In genomic region chr8:124792186-124792585, GRCm38 (mm10) we compare ENCODE assay signal across 8 mouse cellular contexts. TPM values are rescaled to one million over a fixed set of nuclear protein-coding genes. Genes with fewer than 3 reads are reported as not detected.
DNase-seq lines count a peak whose midpoint lies in the region; ATAC-seq and TF ChIP-seq lines count a peak whose summit lies in the region.

No protein-coding gene starts in this region.

- ATAC-seq in heart, embryonic 13.5 days (ENCODE audit: extremely low read depth, insufficient number of reproducible peaks, low FRiP score, low TSS enrichment), result no peak
- ATAC-seq in intestine, embryonic 14.5 days (replicated peaks; ENCODE audit: low FRiP score, low TSS enrichment, low read depth), result no peak
- no peak for ATAC-seq in liver, embryonic 16.5 days (ENCODE audit: low read depth)
- no peak for ATAC-seq in stomach, embryonic 14.5 days (ENCODE audit: insufficient number of reproducible peaks, insufficient read depth, low FRiP score, low read depth)
- ATAC-seq in inflammation-experienced regulatory T-cells, adult 6 months, result no peak

- intact Hi-C loops in heart, postnatal 36 days (cut with DNase I), result no loop called here

- in situ Hi-C loops in ES-E14 (cut with MboI; ENCODE audit: low sequenced_read_pairs in 2 of 2, unreplicated experiment in 2 of 2), result no loop called here

- peak overlapping the region; percentile 72 for H3K4me3 ChIP-seq in heart, embryonic 13.5 days
- peak overlapping the region; percentile 77 to 89 for H3K4me3 ChIP-seq in ES-E14 (ENCODE audit: insufficient read depth in 1 of 2, low read depth in 1 of 2, low read length in 2 of 2, poor library complexity in 1 of 2, severe bottlenecking in 1 of 2)
- peak overlapping the region; percentile 54 for H3K4me3 ChIP-seq in intestine, embryonic 14.5 days (ENCODE audit: low read depth, low read length)
- H3K4me3 ChIP-seq in liver, embryonic 16.5 days (ENCODE audit: low read depth, low read length), result no peak overlapping the region; the same call in 1 of the 2 replicates
- peak overlapping the region; percentile 59 for H3K4me3 ChIP-seq in stomach, embryonic 14.5 days (ENCODE audit: low read depth, low read length)

- H3K9me3 ChIP-seq in heart, embryonic 13.5 days, result no peaks in the 10 kb centered on the region
- no peaks in the 10 kb centered on the region for H3K9me3 ChIP-seq in ES-E14 (ENCODE audit: control insufficient read depth, insufficient read depth, low read depth, low read length)
- no peaks in the 10 kb centered on the region for H3K9me3 ChIP-seq in intestine, embryonic 14.5 days (ENCODE audit: control insufficient read depth, low read length)
- no peaks in the 10 kb centered on the region for H3K9me3 ChIP-seq in liver, embryonic 16.5 days (replicated peaks; ENCODE audit: control insufficient read depth, low read length)
- H3K9me3 ChIP-seq in stomach, embryonic 14.5 days (ENCODE audit: control insufficient read depth, low read depth, low read length), result no peaks in the 10 kb centered on the region

- H3K9ac ChIP-seq in heart, embryonic 13.5 days, result peak overlapping the region; percentile 75
- H3K9ac ChIP-seq in ES-E14 (ENCODE audit: insufficient read depth, low read depth, low read length, poor library complexity, severe bottlenecking), result peak overlapping the region; percentile 62
- no peak overlapping the region; the same call in 1 of the 2 replicates for H3K9ac ChIP-seq in intestine, embryonic 14.5 days (ENCODE audit: low read length)
- H3K9ac ChIP-seq in liver, embryonic 16.5 days (ENCODE audit: low read depth, low read length), result no peak overlapping the region
- H3K9ac ChIP-seq in stomach, embryonic 14.5 days (replicated peaks; ENCODE audit: low read depth, low read length), result no peak overlapping the region

- no peak for DNase-seq in heart, postnatal 36 days
- peak; percentile 17 for DNase-seq in ES-E14 (ENCODE audit: low read depth, low spot score)
- peak; percentile 57 for DNase-seq in embryo, embryonic 11 days
- DNase-seq in intestine, embryonic 14.5 days (ENCODE audit: low spot score), result peak; percentile 70

- peak overlapping the region; percentile 98 for H3K4me2 ChIP-seq in heart, embryonic 13.5 days
- peak overlapping the region; percentile 99 for H3K4me2 ChIP-seq in intestine, embryonic 14.5 days (ENCODE audit: low read length)
- H3K4me2 ChIP-seq in liver, embryonic 16.5 days (ENCODE audit: low read depth, low read length), result peak overlapping the region; percentile 77
- H3K4me2 ChIP-seq in stomach, embryonic 14.5 days (replicated peaks; ENCODE audit: low read depth, low read length), result peak overlapping the region; percentile 99

- H3K4me1 ChIP-seq in heart, embryonic 13.5 days, result peaks cover 46% of the 10 kb centered on the region
- H3K4me1 ChIP-seq in ES-E14 (ENCODE audit: control insufficient read depth in 2 of 2, insufficient read depth in 2 of 2, low read length in 2 of 2, poor library complexity in 1 of 2), result peaks cover 0 to 3% of the 10 kb centered on the region in 2 experiments; a peak in 1 of 4 replicates
- H3K4me1 ChIP-seq in intestine, embryonic 14.5 days (replicated peaks; ENCODE audit: control insufficient read depth, insufficient read depth, low read length), result peaks cover 17% of the 10 kb centered on the region
- peaks cover 6% of the 10 kb centered on the region for H3K4me1 ChIP-seq in liver, embryonic 16.5 days (ENCODE audit: control insufficient read depth, low read depth, low read length)
- H3K4me1 ChIP-seq in stomach, embryonic 14.5 days (ENCODE audit: control insufficient read depth, insufficient read depth, low read length), result peaks cover 20% of the 10 kb centered on the region

- peaks cover 66% of the 10 kb centered on the region for H3K27me3 ChIP-seq in heart, embryonic 13.5 days (replicated peaks)
- H3K27me3 ChIP-seq in intestine, embryonic 14.5 days (replicated peaks; ENCODE audit: control insufficient read depth, insufficient read depth, low read length), result peaks cover 54% of the 10 kb centered on the region
- peaks cover 57% of the 10 kb centered on the region for H3K27me3 ChIP-seq in liver, embryonic 16.5 days (ENCODE audit: control insufficient read depth, insufficient read depth, low read depth, low read length)
- peaks cover 36% of the 10 kb centered on the region for H3K27me3 ChIP-seq in stomach, embryonic 14.5 days (ENCODE audit: control insufficient read depth, insufficient read depth, low read length)

- 1% methylated on average over 32 of the region's 32 CpGs for WGBS in heart, embryonic 13.5 days
- under 1% methylated on average over 32 of the region's 32 CpGs for WGBS in intestine, embryonic 14.5 days
- 1% methylated on average over 32 of the region's 32 CpGs for WGBS in liver, embryonic 16.5 days (ENCODE audit: insufficient replicate concordance)
- WGBS in stomach, embryonic 14.5 days, result under 1% methylated on average over 32 of the region's 32 CpGs

- peak overlapping the region; percentile 68 for H3K27ac ChIP-seq in heart, embryonic 13.5 days (replicated peaks)
- no peak overlapping the region for H3K27ac ChIP-seq in ES-E14 (ENCODE audit: insufficient read depth, low read depth, low read length, poor library complexity, severe bottlenecking)
- H3K27ac ChIP-seq in intestine, embryonic 14.5 days (ENCODE audit: low read depth), result no peak overlapping the region
- no peak overlapping the region for H3K27ac ChIP-seq in liver, embryonic 16.5 days (ENCODE audit: low read length)
- no peak overlapping the region for H3K27ac ChIP-seq in stomach, embryonic 14.5 days (ENCODE audit: low read length)

- no peaks in the 10 kb centered on the region for H3K36me3 ChIP-seq in heart, embryonic 13.5 days
- no peaks in the 10 kb centered on the region for H3K36me3 ChIP-seq in ES-E14 (ENCODE audit: control insufficient read depth, insufficient read depth, low read length, poor library complexity, severe bottlenecking)
- no peaks in the 10 kb centered on the region for H3K36me3 ChIP-seq in intestine, embryonic 14.5 days (ENCODE audit: control insufficient read depth, insufficient read depth, low read length)
- H3K36me3 ChIP-seq in liver, embryonic 16.5 days (ENCODE audit: control insufficient read depth, insufficient read depth), result no peaks in the 10 kb centered on the region
- no peaks in the 10 kb centered on the region for H3K36me3 ChIP-seq in stomach, embryonic 14.5 days (ENCODE audit: control insufficient read depth, insufficient read depth, low read length)

TF ChIP-seq in ES-E14, 5 proteins besides CTCF, POLR2A, EP300 and RAD21:
- TF ChIP-seq HCFC1 (IDR thresholded peaks at IDR 0.05; ENCODE audit: borderline replicate concordance, insufficient read depth, low read length) (0 out of 2 replicates have a peak, but pooled peaks have one; percentile 23), ZNF384 (IDR thresholded peaks at IDR 0.05; ENCODE audit: low read depth, low read length) (no peak)

RNA-seq across cellular contexts. Expression of gene Trim67, which starts 0.7 kb away (rescaled TPM):
- polyA plus RNA-seq in heart, embryonic 13.5 days (2015; fragmentation: Nextera tagmentation; extraction: Ambion mirVana), result 0.16 and 0.17 TPM in 2 replicates
- under 1 TPM; 0.36 to 0.68 TPM for total RNA-seq in heart, postnatal 36 days (2021)
- 0.40 and 0.48 TPM in 2 replicates for total RNA-seq in ES-E14 (2012; rRNA removed)
- 0.78 and 1.2 TPM in 2 replicates for polyA plus RNA-seq in intestine, embryonic 14.5 days (2014; fragmentation: Nextera tagmentation; extraction: Ambion mirVana)
- polyA plus RNA-seq in liver, embryonic 16.5 days (2015; fragmentation: Nextera tagmentation; extraction: Ambion mirVana), result 0.02 TPM in 2 replicates
- polyA plus RNA-seq in stomach, embryonic 14.5 days (2014; fragmentation: Nextera tagmentation; extraction: Ambion mirVana), result 0.95 and 1.1 TPM in 2 replicates
- not detected for polyA plus RNA-seq in inflammation-experienced regulatory T-cells, adult 6 months (2017; shearing (Covaris generic))

RNA-seq across cellular contexts. Expression of gene Fam89a, which starts 40.6 kb away (rescaled TPM):
- polyA plus RNA-seq in heart, embryonic 13.5 days (2015; fragmentation: Nextera tagmentation; extraction: Ambion mirVana), result 2.2 and 2.4 TPM in 2 replicates
- total RNA-seq in heart, postnatal 36 days (2021), result 1 to 10 TPM in 1 of 2 experiments, under 1 TPM in 1; 0.75 to 1.6 TPM
- 1.6 and 2.9 TPM in 2 replicates for total RNA-seq in ES-E14 (2012; rRNA removed)
- polyA plus RNA-seq in intestine, embryonic 14.5 days (2014; fragmentation: Nextera tagmentation; extraction: Ambion mirVana), result 6.5 and 6.9 TPM in 2 replicates
- polyA plus RNA-seq in liver, embryonic 16.5 days (2015; fragmentation: Nextera tagmentation; extraction: Ambion mirVana), result 2.1 and 2.3 TPM in 2 replicates
- polyA plus RNA-seq in stomach, embryonic 14.5 days (2014; fragmentation: Nextera tagmentation; extraction: Ambion mirVana), result 6.1 and 6.4 TPM in 2 replicates
- under 1 TPM in 2 of 3 experiments, not detected in 1; 0.75 to 0.80 TPM for polyA plus RNA-seq in inflammation-experienced regulatory T-cells, adult 6 months (2017; shearing (Covaris generic))

Comparison
In these comparisons a context has a peak if more than half of its experiments do, and no peak if none do; other contexts are left out.
1. H3K9ac ChIP-seq: peak in heart, embryonic 13.5 days (single experiment) and ES-E14 (single experiment); none in intestine, embryonic 14.5 days (single experiment), liver, embryonic 16.5 days (single experiment) and stomach, embryonic 14.5 days (single experiment).
2. DNase-seq: peak in ES-E14 (single experiment), embryo, embryonic 11 days (single experiment) and intestine, embryonic 14.5 days (single experiment); none in heart, postnatal 36 days (0 of 2).
3. Peak in every context shown above with its lines, with median percentiles within 50 percentile points of each other: H3K4me2 ChIP-seq.